Mouse (Mus musculus) limb, embryonic 14.5 days (tissue): ENCODE results near the gene Gm9837. TPM values are rescaled to one million over a fixed set of nuclear protein-coding genes. Genes with fewer than 3 reads are reported as not detected.

ENCODE experiments used
- ATAC-seq: fragments of 200-750 bp; cut with Nextera tagmentation; 2 replicates; pipeline ENCODE4 v1.8.0; 2017; ENCODE audit warnings: low read depth, moderate number of reproducible peaks, moderate TSS enrichment; ENCODE audit not compliant: low FRiP score
- DNase-seq: peaks from one replicate; pipeline ENCODE4 v3.0.0-alpha.2; 2015; ENCODE audit warnings: low spot score
- H3K27ac ChIP-seq: fragments of 300-500 bp; sonication (generic); replicated peaks from 2 replicates; pipeline ENCODE4 v1.5.1; 2014; ENCODE audit warnings: low read depth, mild to moderate bottlenecking, low read length, moderate library complexity, mixed read lengths
- H3K27me3 ChIP-seq: fragments of 300-500 bp; sonication (generic); 2 replicates; pipeline ENCODE4 v1.6.1; 2014; ENCODE audit warnings: low read length, mixed read lengths; ENCODE audit not compliant: control insufficient read depth, insufficient read depth
- H3K36me3 ChIP-seq: fragments of 300-500 bp; sonication (generic); 2 replicates; pipeline ENCODE4 v1.6.1; 2014; ENCODE audit warnings: mild to moderate bottlenecking, low read length, moderate library complexity, mixed read lengths; ENCODE audit not compliant: control insufficient read depth, insufficient read depth
- H3K4me1 ChIP-seq: fragments of 300-500 bp; sonication (generic); 2 replicates; pipeline ENCODE4 v1.6.1; 2014; ENCODE audit warnings: antibody characterized with exemption, low read length, mixed read lengths; ENCODE audit not compliant: control insufficient read depth, insufficient read depth
- H3K4me2 ChIP-seq: fragments of 300-500 bp; sonication (generic); replicated peaks from 2 replicates; pipeline ENCODE4 v1.6.1; 2014; ENCODE audit warnings: low read depth, mild to moderate bottlenecking, low read length, moderate library complexity; ENCODE audit not compliant: severe bottlenecking
- H3K4me3 ChIP-seq: fragments of 300-500 bp; sonication (generic); replicated peaks from 2 replicates; pipeline ENCODE4 v1.5.1; 2014; ENCODE audit warnings: low read length
- H3K9ac ChIP-seq: fragments of 300-500 bp; sonication (generic); 2 replicates; pipeline ENCODE4 v1.6.1; 2014; ENCODE audit warnings: mild to moderate bottlenecking, low read depth, low read length, moderate library complexity; ENCODE audit not compliant: severe bottlenecking
- H3K9me3 ChIP-seq: fragments of 300-500 bp; sonication (generic); 2 replicates; pipeline ENCODE4 v1.6.1; 2016; ENCODE audit warnings: low read length; ENCODE audit not compliant: control insufficient read depth
- POLR2A ChIP-seq: fragments of 200-500 bp; IDR thresholded peaks from 2 replicates; pipeline ENCODE4 v1.8.0; 2012; ENCODE audit warnings: inconsistent platforms, mild to moderate bottlenecking, moderate library complexity, borderline replicate concordance; ENCODE audit not compliant: insufficient read depth, insufficient read length; ENCODE audit errors: extremely low read depth
- WGBS: fragments of 180-500 bp; shearing (Covaris S2); extraction: QIAGEN DNeasy Blood & Tissue Kit; methylation state at CpG from one replicate; pipeline ENCODE4 v1.1.7; 2014; 5-methylcytosine and 5-hydroxymethylcytosine counted together
- polyA plus RNA-seq, 2 experiments: library from polyadenylated mRNA; depleted of rRNA in 1 of 2; stranded (reverse) in 1 of 2; unstranded in 1 of 2; fragments of >200 nt; fragmentation: Nextera tagmentation in 1 of 2; extraction: Ambion mirVana in 1 of 2; gene quantifications; 2 replicates each; pipeline versions ENCODE4 v1.2.1 to v1.2.3; 2012 to 2014

Gene Gm9837
- polyA plus RNA-seq, 2 experiments, result not detected

GRCm38 (mm10) chr11:53452396-53452795, 17.9 kb downstream of the Gm9837 start:
- Histone ChIP-seq H3K4me1 (peaks cover 2% of the 10 kb centered on the region; the same call in 1 of the 2 replicates), H3K27ac (no peak overlapping the region), H3K36me3 (no peaks in the 10 kb centered on the region), H3K27me3 (no peaks in the 10 kb centered on the region), H3K4me3 (no peak overlapping the region), H3K9me3 (no peaks in the 10 kb centered on the region), H3K9ac (no peak overlapping the region), H3K4me2 (no peak overlapping the region)
- TF ChIP-seq POLR2A, result no peak
- WGBS, result 90% methylated on average over 9 of the region's 9 CpGs
- DNase-seq (no peak), ATAC-seq (no peak)

- Histone ChIP-seq H3K4me1 (no peaks in the 10 kb centered on the region), H3K27me3 (no peaks in the 10 kb centered on the region), H3K36me3 (no peaks in the 10 kb centered on the region), H3K4me3 (no peak overlapping the region), H3K9ac (no peak overlapping the region), H3K9me3 (no peaks in the 10 kb centered on the region), H3K4me2 (no peak overlapping the region), H3K27ac (no peak overlapping the region)
- WGBS, result 43% methylated on average over 2 of the region's 2 CpGs
- ATAC-seq (no peak), DNase-seq (no peak)
- no peak for TF ChIP-seq POLR2A
These were observed 18.9 kb downstream of the Gm9837 start for GRCm38 (mm10) chr11:53451361-53451760.

DNA sequence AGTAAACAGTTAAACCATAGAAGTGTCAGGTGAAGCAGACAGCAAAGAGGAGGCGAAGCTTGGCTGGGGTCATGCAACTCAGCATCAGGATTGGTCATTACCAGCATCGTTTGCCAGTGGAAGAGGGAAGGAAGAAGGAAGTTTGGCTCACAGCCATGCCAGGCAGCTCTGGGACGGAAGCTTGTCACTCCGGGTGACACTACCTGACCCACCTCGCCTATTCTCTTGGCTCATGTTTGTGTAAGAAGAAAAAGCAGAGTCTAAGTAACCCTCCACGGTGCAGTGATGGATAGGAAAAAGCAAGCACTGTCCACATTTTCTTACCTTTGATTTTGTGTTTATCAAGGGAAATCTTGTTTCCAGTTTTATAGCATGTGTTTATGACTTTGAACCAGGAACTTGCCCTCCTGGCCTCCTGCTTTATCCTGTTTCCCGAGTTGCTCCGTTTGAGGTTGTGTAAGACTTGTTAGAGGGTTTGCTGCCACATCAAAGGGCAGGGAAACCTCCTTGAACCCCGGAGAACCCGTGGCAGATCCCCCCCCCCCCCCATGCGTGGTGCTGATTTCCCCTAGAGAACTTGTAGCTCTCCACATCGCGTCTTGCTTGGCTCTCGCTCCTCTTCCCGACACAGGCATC, 20.1 kb downstream of the Gm9837 start:
- TF ChIP-seq POLR2A, result no peak
- H3K9me3 ChIP-seq, result no peaks in the 10 kb centered on the region
- no peak overlapping the region for H3K9ac ChIP-seq
- ATAC-seq (no peak), DNase-seq (no peak)
- H3K27ac ChIP-seq, result no peak overlapping the region
- H3K4me2 ChIP-seq, result no peak overlapping the region
- H3K4me3 ChIP-seq, result no peak overlapping the region
- no peaks in the 10 kb centered on the region for H3K4me1 ChIP-seq
- no peaks in the 10 kb centered on the region for H3K27me3 ChIP-seq
- H3K36me3 ChIP-seq, result no peaks in the 10 kb centered on the region
- WGBS, result 29% methylated on average over 15 of the region's 15 CpGs

GRCm38 (mm10) chr11:53448529-53448928, 21.8 kb downstream of the Gm9837 start:
- H3K9ac ChIP-seq, result no peak overlapping the region
- DNase-seq, result no peak
- WGBS, result 87% methylated on average over 1 of the region's 1 CpGs
- no peak overlapping the region for H3K4me3 ChIP-seq
- H3K27me3 ChIP-seq, result no peaks in the 10 kb centered on the region
- ATAC-seq, result no peak
- H3K9me3 ChIP-seq, result no peaks in the 10 kb centered on the region
- H3K4me1 ChIP-seq, result no peaks in the 10 kb centered on the region
- H3K27ac ChIP-seq, result no peak overlapping the region
- TF ChIP-seq POLR2A, result no peak
- no peak overlapping the region for H3K4me2 ChIP-seq
- H3K36me3 ChIP-seq, result no peaks in the 10 kb centered on the region

DNA sequence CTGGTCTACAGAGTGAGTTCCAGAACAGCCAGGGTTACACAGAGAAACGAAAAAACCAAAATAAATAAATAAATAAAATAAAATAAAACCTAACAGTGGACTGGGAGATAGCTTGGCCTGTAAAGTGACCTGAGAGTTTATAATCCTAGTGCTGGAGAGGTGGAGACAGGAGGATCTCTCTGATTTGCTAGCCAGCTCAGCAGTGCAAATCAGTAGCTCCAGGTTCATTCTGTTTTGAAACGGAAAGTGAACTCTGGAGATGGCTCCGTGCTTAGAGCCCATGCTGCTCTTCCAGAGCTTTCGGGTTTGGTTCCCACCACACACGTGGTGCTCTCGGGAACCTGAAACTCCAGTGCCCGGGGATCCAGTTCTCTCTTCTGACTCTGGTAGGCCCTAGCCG, 22.3 kb downstream of the Gm9837 start:
- Histone ChIP-seq H3K9me3 (no peaks in the 10 kb centered on the region), H3K27me3 (no peaks in the 10 kb centered on the region), H3K4me2 (no peak overlapping the region), H3K36me3 (no peaks in the 10 kb centered on the region), H3K9ac (no peak overlapping the region), H3K4me3 (no peak overlapping the region), H3K4me1 (no peaks in the 10 kb centered on the region), H3K27ac (no peak overlapping the region)
- ATAC-seq (no peak), DNase-seq (no peak)
- TF ChIP-seq POLR2A, result no peak
- WGBS, result 88% methylated on average over 8 of the region's 8 CpGs

GRCm38 (mm10) chr11:53446183-53446582, 24.1 kb downstream of the Gm9837 start:
- Histone ChIP-seq H3K4me2 (no peak overlapping the region), H3K4me3 (no peak overlapping the region), H3K27ac (no peak overlapping the region), H3K9me3 (no peaks in the 10 kb centered on the region), H3K9ac (no peak overlapping the region), H3K36me3 (no peaks in the 10 kb centered on the region), H3K4me1 (no peaks in the 10 kb centered on the region), H3K27me3 (no peaks in the 10 kb centered on the region)
- DNase-seq (no peak), ATAC-seq (no peak)
- 84% methylated on average over 13 of the region's 13 CpGs for WGBS
- TF ChIP-seq POLR2A, result no peak
